Mouse (Mus musculus) left cerebral cortex, adult 2 months (tissue): ENCODE measurements at regions not wholly inside any gene's neighbourhood (a gene's known extent, or its start where the extent isn't known, plus 50 kb on each side); places are given as distances from the start of the nearest gene placed in this dataset.

Source experiments
- DNase-seq, 2 experiments: peaks; one replicate each; pipeline ENCODE4 v3.0.0; 2021 to 2022; ENCODE audit warnings: low spot score in 2 of 2, mixed read lengths in 1 of 2; ENCODE audit errors: extremely low spot score in 1 of 2
- H3K27ac ChIP-seq: fragments of 200-600 bp; 2 replicates; pipeline ENCODE4 v1.8.1; 2022
- H3K4me3 ChIP-seq: fragments of 200-600 bp; 2 replicates; pipeline ENCODE4 v1.8.1; 2022
- CTCF ChIP-seq: fragments of 200-600 bp; IDR thresholded peaks from 2 replicates; pipeline ENCODE4 v1.8.1; 2022; ENCODE audit warnings: antibody characterized with exemption, mild to moderate bottlenecking, moderate library complexity
- intact Hi-C: fragments of 180-260 bp; cut with DNase I; formaldehyde crosslinking; loops from one replicate; pipeline ENCODE4 v1.15.1; 2025
- microRNA-seq, 2 experiments: library from miRNA; unstranded; fragments of <30 nt; microRNA quantifications; one replicate each; pipeline ENCODE4 v1.2.0; 2021

GRCm38 (mm10) chr8:44094818-44095217, 385.0 kb upstream of the Adam34 start:
- H3K4me3 ChIP-seq = no peak overlapping the region
- no peak for TF ChIP-seq CTCF
- DNase-seq = no peak
- H3K27ac ChIP-seq = no peak overlapping the region
- intact Hi-C loops = no loop called here

- TF ChIP-seq CTCF = no peak
- no peak overlapping the region for H3K4me3 ChIP-seq
- no peak overlapping the region for H3K27ac ChIP-seq
- DNase-seq = no peak
- intact Hi-C loops = no loop called here
Measured at GRCm38 (mm10) chr8:44093491-44093890, 383.6 kb upstream of the Adam34 start.

- Histone ChIP-seq H3K4me3 (no peak overlapping the region), H3K27ac (no peak overlapping the region)
- no peak for DNase-seq
- TF ChIP-seq CTCF = no peak
- intact Hi-C loops = no loop called here
Measured at GRCm38 (mm10) chr8:44082057-44082456, 372.2 kb upstream of the Adam34 start.

GRCm38 (mm10) chr8:44058846-44059245, 349.0 kb upstream of the Adam34 start:
- no peak for DNase-seq
- Histone ChIP-seq H3K27ac (no peak overlapping the region), H3K4me3 (no peak overlapping the region)
- no peak for TF ChIP-seq CTCF
- intact Hi-C loops = no loop called here

GRCm38 (mm10) chr8:44042572-44043355, 332.9 kb upstream of the Adam34 start:
- TF ChIP-seq CTCF = no peak
- DNase-seq = no peak
- intact Hi-C loops = no loop called here
- H3K4me3 ChIP-seq = no peak overlapping the region
- no peak overlapping the region for H3K27ac ChIP-seq

- no peak for TF ChIP-seq CTCF
- H3K27ac ChIP-seq = no peak overlapping the region
- DNase-seq = peak; percentile 12 to 37
- intact Hi-C loops = no loop called here
- H3K4me3 ChIP-seq = no peak overlapping the region
Measured at GRCm38 (mm10) chr8:44034211-44034610, 324.4 kb upstream of the Adam34 start.

- TF ChIP-seq CTCF = no peak
- intact Hi-C loops = no loop called here
- Histone ChIP-seq H3K4me3 (no peak overlapping the region), H3K27ac (no peak overlapping the region)
- no peak for DNase-seq
Measured at GRCm38 (mm10) chr8:44031376-44031775, 321.5 kb upstream of the Adam34 start.

- TF ChIP-seq CTCF = no peak
- intact Hi-C loops = no loop called here
- H3K4me3 ChIP-seq = no peak overlapping the region
- DNase-seq = no peak
- H3K27ac ChIP-seq = no peak overlapping the region
Measured at GRCm38 (mm10) chr8:44030972-44031371, 321.1 kb upstream of the Adam34 start.

GRCm38 (mm10) chr8:44027738-44028137, 317.9 kb upstream of the Adam34 start:
- Histone ChIP-seq H3K4me3 (no peak overlapping the region), H3K27ac (no peak overlapping the region)
- no peak for TF ChIP-seq CTCF
- intact Hi-C loops = no loop called here
- DNase-seq = no peak

GRCm38 (mm10) chr8:44025926-44026325, 316.1 kb upstream of the Adam34 start:
- no peak overlapping the region for H3K4me3 ChIP-seq
- no peak overlapping the region for H3K27ac ChIP-seq
- peak in 1 of 2 experiments; percentile 46 for DNase-seq
- TF ChIP-seq CTCF = peak; percentile 62
- intact Hi-C loops = no loop called here

GRCm38 (mm10) chr8:44024028-44024427, 314.2 kb upstream of the Adam34 start:
- DNase-seq = no peak
- no peak overlapping the region for H3K27ac ChIP-seq
- TF ChIP-seq CTCF = no peak
- no peak overlapping the region for H3K4me3 ChIP-seq
- intact Hi-C loops = no loop called here

Small RNA genes lying in the stretch of these regions (microRNA-seq; reads per million reads assigned to microRNA genes)
- gene Gm24591 = 0 reads per million in 2 experiments
